7 mouse cellular contexts compared by ENCODE assay signal in the genomic region with DNA sequence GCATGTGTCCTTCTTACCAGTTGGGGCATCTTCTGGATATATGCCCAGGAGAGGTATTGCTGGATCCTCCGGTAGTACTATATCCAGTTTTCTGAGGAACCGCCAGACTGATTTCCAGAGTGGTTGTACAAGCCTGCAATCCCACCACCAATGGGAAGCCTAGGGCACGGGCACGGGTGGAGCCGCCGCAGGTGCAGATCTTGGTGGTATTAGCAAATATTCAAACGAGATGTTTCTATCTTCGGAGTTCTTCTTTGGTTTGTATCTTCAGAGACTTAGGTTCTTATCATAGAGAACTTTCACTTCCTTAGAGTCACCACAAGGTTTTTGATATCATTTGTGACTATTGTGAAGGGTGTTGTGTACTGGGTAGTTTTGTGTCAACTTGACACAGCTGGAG.
DNase-seq lines count a peak whose midpoint lies in the region; ATAC-seq and TF ChIP-seq lines count a peak whose summit lies in the region.
"Not testable (repeated sequence)": the region's sequence is repeated elsewhere in the genome, so short reads cannot be mapped to it uniquely, and the experiment has no call there.

No protein-coding gene starts in this region.

- H3K36me3 ChIP-seq in liver, embryonic 11.5 days (ENCODE audit: control insufficient read depth, insufficient read depth, low read length); midbrain, postnatal 0 days (ENCODE audit: insufficient read depth, low read length); stomach, postnatal 0 days (ENCODE audit: control insufficient read depth, insufficient read depth, low read length): not testable (repeated sequence)

- peak; percentile 59 for DNase-seq in adipocyte (ENCODE audit: low spot score)
- peak; percentile 21 to 56 for DNase-seq in cerebellum, postnatal 25 days
- peak; percentile 44 for DNase-seq in gastrocnemius, adult 2 months
- peak; percentile 36 for DNase-seq in liver, embryonic 11.5 days (ENCODE audit: low spot score)
- peak; percentile 0 for DNase-seq in midbrain, postnatal 0 days (ENCODE audit: low spot score)
- peak; percentile 20 for DNase-seq in stomach, postnatal 0 days (ENCODE audit: low spot score)

- H3K9ac ChIP-seq in liver, embryonic 11.5 days (ENCODE audit: low read depth, low read length); midbrain, postnatal 0 days (replicated peaks; ENCODE audit: low read length, poor library complexity, severe bottlenecking); stomach, postnatal 0 days (ENCODE audit: low read length): not testable (repeated sequence)

- H3K9me3 ChIP-seq in liver, embryonic 11.5 days (ENCODE audit: control insufficient read depth, low read length); midbrain, postnatal 0 days (ENCODE audit: low read length); stomach, postnatal 0 days (ENCODE audit: control insufficient read depth, low read length): not testable (repeated sequence)

- H3K4me2 ChIP-seq in liver, embryonic 11.5 days; midbrain, postnatal 0 days (ENCODE audit: low read depth, low read length, poor library complexity, severe bottlenecking); stomach, postnatal 0 days (replicated peaks; ENCODE audit: low read depth): not testable (repeated sequence)

- WGBS in liver, embryonic 11.5 days = 85% methylated on average over 7 of the region's 8 CpGs
- WGBS in midbrain, postnatal 0 days = 92% methylated on average over 8 of the region's 8 CpGs
- WGBS in stomach, postnatal 0 days = 86% methylated on average over 8 of the region's 8 CpGs

- not testable (repeated sequence) for H3K4me3 ChIP-seq in gastrocnemius, adult 2 months; liver, embryonic 11.5 days (ENCODE audit: low read depth, low read length); midbrain, postnatal 0 days (ENCODE audit: low read depth, low read length); stomach, postnatal 0 days (ENCODE audit: low read depth, low read length)

- not testable (repeated sequence) for H3K27me3 ChIP-seq in liver, embryonic 11.5 days (replicated peaks; ENCODE audit: control insufficient read depth, insufficient read depth, low read length); midbrain, postnatal 0 days (ENCODE audit: insufficient read depth, low read length); stomach, postnatal 0 days (ENCODE audit: control insufficient read depth, insufficient read depth, low read length)

- not testable (repeated sequence) for TF ChIP-seq CTCF in gastrocnemius, adult 2 months (IDR thresholded peaks at IDR 0.05); midbrain, postnatal 0 days (IDR thresholded peaks at IDR 0.05); stomach, postnatal 0 days (IDR thresholded peaks at IDR 0.05; ENCODE audit: low read depth)

- not testable (repeated sequence) for H3K4me1 ChIP-seq in liver, embryonic 11.5 days (replicated peaks; ENCODE audit: control insufficient read depth, insufficient read depth, low read length); midbrain, postnatal 0 days (ENCODE audit: insufficient read depth, low read length); stomach, postnatal 0 days (replicated peaks; ENCODE audit: control insufficient read depth, insufficient read depth)

- ATAC-seq in inflammation-experienced regulatory T-cells, adult 6 months = peak; percentile 72
- ATAC-seq in liver, embryonic 11.5 days (replicated peaks; ENCODE audit: low FRiP score) = peak; percentile 82
- not testable (repeated sequence) for ATAC-seq in midbrain, postnatal 0 days (ENCODE audit: low FRiP score)
- ATAC-seq in stomach, postnatal 0 days (ENCODE audit: low FRiP score, low TSS enrichment) = peak; percentile 76; the same call in 1 of the 2 replicates

- not testable (repeated sequence) for H3K27ac ChIP-seq in gastrocnemius, adult 2 months; liver, embryonic 11.5 days (ENCODE audit: low read depth, low read length); midbrain, postnatal 0 days (ENCODE audit: low read depth, low read length); stomach, postnatal 0 days (replicated peaks)

- TF ChIP-seq EP300 in stomach, postnatal 0 days (optimal IDR thresholded peaks at IDR 0.05) = not testable (repeated sequence)

- intact Hi-C loops in gastrocnemius, adult 2 months (cut with DNase I) = not testable (repeated sequence)

Comparison
In these comparisons a context has a peak if more than half of its experiments do, and no peak if none do; other contexts are left out.
1. DNase-seq: peak in every context shown above with its lines; median percentile 59 in adipocyte; 44 in gastrocnemius, adult 2 months; 38 in cerebellum, postnatal 25 days; 36 in liver, embryonic 11.5 days; 20 in stomach, postnatal 0 days; 0 in midbrain, postnatal 0 days.